Mouse (Mus musculus) central nervous system, embryonic 14 days (tissue): Measurements from ENCODE around the gene Tmprss11g. TPM values are rescaled to one million over a fixed set of nuclear protein-coding genes. Genes with fewer than 3 reads are reported as not detected.

ENCODE experiments used
- polyA plus RNA-seq: library from polyadenylated mRNA; depleted of rRNA; stranded (reverse); fragments of >200 nt; gene quantifications from 2 replicates; pipeline ENCODE4 v1.2.3, GENCODE M21; 2012; rRNA removed

The Tmprss11g gene
- not detected in 2 replicates for polyA plus RNA-seq

DNA sequence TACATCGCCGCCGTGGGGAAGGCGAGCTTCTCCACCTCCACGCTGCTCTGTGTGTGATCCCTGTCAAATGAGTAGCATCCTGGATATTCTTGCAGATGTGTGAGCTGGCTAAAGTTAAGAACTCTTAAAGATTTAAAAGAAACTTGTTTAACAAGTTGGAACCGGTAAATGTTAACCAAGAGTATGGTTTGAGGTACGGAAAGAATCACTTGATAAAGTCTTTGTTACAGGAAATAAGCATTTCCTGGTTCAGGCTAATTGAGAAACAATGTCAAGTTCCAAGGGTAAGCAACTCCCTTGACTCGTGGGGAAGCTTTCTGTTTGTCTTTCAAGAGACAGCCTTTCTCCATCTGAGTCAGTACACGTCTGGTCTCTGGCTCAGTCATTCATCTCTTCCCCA is at the start of gene Tmprss11g:
Tmprss11g (minus strand) TSS at position 101 of the 400 bp plus-strand sequence.

DNA sequence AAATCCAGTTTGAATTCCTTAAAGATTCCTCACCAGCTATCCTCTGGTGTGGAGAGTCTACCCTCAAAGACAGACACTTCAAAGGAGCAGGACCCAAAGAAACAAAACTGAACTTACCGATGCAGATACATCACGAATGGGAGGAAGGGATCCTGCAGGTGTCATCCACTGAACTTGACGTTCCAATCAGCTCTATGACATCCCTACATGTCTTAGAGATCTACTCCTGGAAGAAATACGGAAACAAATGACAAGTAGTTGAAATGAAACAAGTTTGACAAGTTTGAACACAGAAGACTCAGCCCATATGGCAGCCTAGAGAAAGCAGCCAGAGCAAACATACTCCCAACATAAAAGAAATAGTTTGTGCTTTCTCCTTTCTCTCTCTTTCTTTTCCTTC is 49.5 kb downstream of the Tmprss11g start, which contains the start of gene Tmprss11a:
Tmprss11a (minus strand) TSS at position 101 of the 400 bp plus-strand sequence.

Other genes with a start within 250 kb of the Tmprss11g start
- gene Tmprss11c, start 229.3 kb downstream of the Tmprss11g start, polyA plus RNA-seq: not detected in 2 replicates
- not detected in 2 replicates for gene Tmprss11d, start 145.2 kb downstream of the Tmprss11g start, polyA plus RNA-seq
- gene Tmprss11a, start 49.6 kb downstream of the Tmprss11g start, polyA plus RNA-seq: 0.02 and 0.08 TPM in 2 replicates
- not detected in 2 replicates for gene Tmprss11f, start 113.8 kb upstream of the Tmprss11g start, polyA plus RNA-seq
- gene Tmprss11b, start 157.8 kb upstream of the Tmprss11g start, polyA plus RNA-seq: 0.08 TPM in 1 of 2 replicates, not detected in the other
- gene Tmprss11e, start 227.2 kb upstream of the Tmprss11g start, polyA plus RNA-seq: not detected in 2 replicates